Comparison of ENCODE assay signal across 10 mouse cellular contexts in the genomic region with DNA sequence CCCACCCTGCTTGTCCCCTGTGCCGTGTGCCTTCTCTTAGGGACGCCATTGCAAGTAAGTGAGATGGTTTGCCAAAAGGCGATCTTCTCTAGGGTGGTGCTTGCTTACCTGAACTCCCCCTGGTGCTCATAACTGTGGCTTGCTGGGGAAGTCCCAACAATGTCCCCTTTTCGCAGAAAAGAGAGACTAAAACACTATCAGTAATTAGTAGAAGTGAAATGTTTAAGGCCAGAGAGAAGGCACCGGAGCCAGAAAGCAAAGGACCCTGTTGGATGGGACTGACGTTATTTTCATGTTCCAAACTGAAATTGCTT. TPM values are rescaled to one million over a fixed set of nuclear protein-coding genes. Genes with fewer than 3 reads are reported as not detected.
DNase-seq lines count a peak whose midpoint lies in the region; ATAC-seq and TF ChIP-seq lines count a peak whose summit lies in the region.
"Had no signal": no experiment of that assay in that cellular context is flagged by ENCODE, and none has a peak within 500 bp of the region (broad histone marks: within the 10 kb centered on the region; RNA-seq: fewer than 3 reads in every experiment).

No protein-coding gene starts in this region.

- ATAC-seq in kidney, postnatal 0 days (replicated peaks; ENCODE audit: low FRiP score, low read depth), result peak; percentile 73
- no peak for ATAC-seq in embryonic facial prominence, embryonic 14.5 days (ENCODE audit: low read depth)
- ATAC-seq in hindbrain, embryonic 16.5 days, result no peak
- no peak for ATAC-seq in midbrain, embryonic 16.5 days

- H3K9me3 ChIP-seq in kidney, postnatal 0 days (replicated peaks; ENCODE audit: low read length), result no peaks in the 10 kb centered on the region
- no peaks in the 10 kb centered on the region for H3K9me3 ChIP-seq in embryonic facial prominence, embryonic 14.5 days (ENCODE audit: control insufficient read depth, low read length)
- H3K9me3 ChIP-seq in hindbrain, embryonic 16.5 days (ENCODE audit: control insufficient read depth, low read length), result no peaks in the 10 kb centered on the region
- H3K9me3 ChIP-seq in midbrain, embryonic 16.5 days (replicated peaks; ENCODE audit: control insufficient read depth, low read length, poor library complexity, severe bottlenecking), result no peaks in the 10 kb centered on the region

- DNase-seq in kidney, postnatal 0 days (ENCODE audit: low spot score), result peak; percentile 16
- DNase-seq in kidney, adult 18-20 months, result no peak
- DNase-seq in embryonic facial prominence, embryonic 14.5 days (ENCODE audit: low spot score), result no peak
- DNase-seq in gastrocnemius, postnatal 25 days, result no peak
- no peak for DNase-seq in cerebellum, adult 2 months
- DNase-seq in urinary bladder, postnatal 25 days (ENCODE audit: low spot score), result no peak
- DNase-seq: cerebellum, adult 8-10 months had no signal

- H3K9ac ChIP-seq in kidney, postnatal 0 days (ENCODE audit: low read depth, low read length), result no peak overlapping the region
- H3K9ac ChIP-seq in embryonic facial prominence, embryonic 14.5 days (ENCODE audit: low read depth, low read length), result no peak overlapping the region
- H3K9ac ChIP-seq in hindbrain, embryonic 16.5 days (ENCODE audit: low read depth, low read length), result peak overlapping the region; percentile 80
- peak overlapping the region; percentile 91 for H3K9ac ChIP-seq in midbrain, embryonic 16.5 days (ENCODE audit: low read depth, low read length)

- no peaks in the 10 kb centered on the region for H3K36me3 ChIP-seq in kidney, postnatal 0 days (ENCODE audit: insufficient read depth, low read length)
- no peaks in the 10 kb centered on the region for H3K36me3 ChIP-seq in embryonic facial prominence, embryonic 14.5 days (ENCODE audit: control insufficient read depth, insufficient read depth, low read length)
- H3K36me3 ChIP-seq in hindbrain, embryonic 16.5 days (ENCODE audit: control insufficient read depth, insufficient read depth, low read length), result no peaks in the 10 kb centered on the region
- no peaks in the 10 kb centered on the region for H3K36me3 ChIP-seq in midbrain, embryonic 16.5 days (ENCODE audit: control insufficient read depth, insufficient read depth, low read length)

- TF ChIP-seq CTCF in kidney, postnatal 0 days (IDR thresholded peaks at IDR 0.05; ENCODE audit: low read depth), result peak; percentile 37; the same call in 1 of the 2 replicates
- TF ChIP-seq CTCF in cerebellum, adult 2 months (IDR thresholded peaks at IDR 0.05; ENCODE audit: borderline replicate concordance, insufficient read depth, low read depth, low read length), result no peak

- H3K4me3 ChIP-seq in kidney, postnatal 0 days (replicated peaks; ENCODE audit: low read depth, low read length), result peak overlapping the region; percentile 43
- H3K4me3 ChIP-seq in embryonic facial prominence, embryonic 14.5 days (ENCODE audit: low read depth, low read length), result peak overlapping the region; percentile 54
- peak overlapping the region; percentile 71 for H3K4me3 ChIP-seq in hindbrain, embryonic 16.5 days (ENCODE audit: low read length)
- peak overlapping the region; percentile 81 for H3K4me3 ChIP-seq in midbrain, embryonic 16.5 days (ENCODE audit: low read depth, low read length)
- no peak overlapping the region for H3K4me3 ChIP-seq in cerebellum, adult 2 months (replicated peaks; ENCODE audit: insufficient read depth, low read depth, low read length)

- WGBS in kidney, postnatal 0 days, result 17% methylated on average over 6 of the region's 6 CpGs
- 20% methylated on average over 6 of the region's 6 CpGs for WGBS in embryonic facial prominence, embryonic 14.5 days
- WGBS in hindbrain, embryonic 16.5 days, result 17% methylated on average over 6 of the region's 6 CpGs
- WGBS in midbrain, embryonic 16.5 days, result 22% methylated on average over 6 of the region's 6 CpGs
- 21% methylated on average over 6 of the region's 6 CpGs for WGBS in cerebellum, adult 2 months

- no peak for TF ChIP-seq POLR2A in cerebellum, adult 2 months (IDR thresholded peaks at IDR 0.05; ENCODE audit: borderline replicate concordance, insufficient read depth, low read length)

- no peaks in the 10 kb centered on the region for H3K27me3 ChIP-seq in kidney, postnatal 0 days (ENCODE audit: insufficient read depth, low read length)
- peaks cover 36% of the 10 kb centered on the region for H3K27me3 ChIP-seq in embryonic facial prominence, embryonic 14.5 days (replicated peaks; ENCODE audit: control insufficient read depth, insufficient read depth, low read length)
- no peaks in the 10 kb centered on the region; the same call in 1 of the 2 replicates for H3K27me3 ChIP-seq in hindbrain, embryonic 16.5 days (replicated peaks; ENCODE audit: control insufficient read depth, insufficient read depth, low read length)
- H3K27me3 ChIP-seq in midbrain, embryonic 16.5 days (ENCODE audit: control insufficient read depth, insufficient read depth, low read depth, low read length), result no peaks in the 10 kb centered on the region
- no peaks in the 10 kb centered on the region for H3K27me3 ChIP-seq in cerebellum, adult 2 months (ENCODE audit: control insufficient read depth, insufficient read depth, low read length)

- H3K4me1 ChIP-seq in kidney, postnatal 0 days (replicated peaks; ENCODE audit: insufficient read depth, low read length), result no peaks in the 10 kb centered on the region
- H3K4me1 ChIP-seq in embryonic facial prominence, embryonic 14.5 days (ENCODE audit: control insufficient read depth, insufficient read depth, low read length), result no peaks in the 10 kb centered on the region
- H3K4me1 ChIP-seq in hindbrain, embryonic 16.5 days (ENCODE audit: control insufficient read depth, insufficient read depth, low read depth, low read length), result no peaks in the 10 kb centered on the region
- H3K4me1 ChIP-seq in midbrain, embryonic 16.5 days (ENCODE audit: control insufficient read depth, insufficient read depth, low read length), result peaks cover 17% of the 10 kb centered on the region; the same call in 1 of the 2 replicates
- no peaks in the 10 kb centered on the region for H3K4me1 ChIP-seq in cerebellum, adult 2 months (ENCODE audit: control insufficient read depth, insufficient read depth, low read length)

- peak overlapping the region; percentile 82 for H3K4me2 ChIP-seq in kidney, postnatal 0 days (ENCODE audit: low read length)
- peak overlapping the region; percentile 93 for H3K4me2 ChIP-seq in embryonic facial prominence, embryonic 14.5 days (ENCODE audit: low read depth, low read length)
- H3K4me2 ChIP-seq in hindbrain, embryonic 16.5 days (ENCODE audit: low read length), result peak overlapping the region; percentile 83
- peak overlapping the region; percentile 80 for H3K4me2 ChIP-seq in midbrain, embryonic 16.5 days (ENCODE audit: low read length)

- no peak overlapping the region for H3K27ac ChIP-seq in kidney, postnatal 0 days
- no peak overlapping the region for H3K27ac ChIP-seq in embryonic facial prominence, embryonic 14.5 days (replicated peaks; ENCODE audit: low read depth, low read length)
- no peak overlapping the region for H3K27ac ChIP-seq in hindbrain, embryonic 16.5 days (ENCODE audit: low read depth, low read length)
- H3K27ac ChIP-seq in midbrain, embryonic 16.5 days (ENCODE audit: low read length), result 0 out of 2 replicates have a peak overlapping the region, but pooled peaks have one; percentile 69
- H3K27ac ChIP-seq in cerebellum, adult 2 months (ENCODE audit: insufficient read depth, low read length), result no peak overlapping the region

RNA-seq across cellular contexts. Expression of gene Gabrg3, which starts 0.3 kb away (rescaled TPM):
- polyA plus RNA-seq in kidney, postnatal 0 days (2015; fragmentation: Nextera tagmentation; extraction: Ambion mirVana), result 0.42 TPM in 2 replicates
- 0.77 and 0.96 TPM in 2 replicates for polyA plus RNA-seq in embryonic facial prominence, embryonic 14.5 days (2014; fragmentation: Nextera tagmentation; extraction: Ambion mirVana)
- polyA plus RNA-seq in hindbrain, embryonic 16.5 days (2015; fragmentation: Nextera tagmentation; extraction: Ambion mirVana), result 8.8 and 10.3 TPM in 2 replicates
- polyA plus RNA-seq in midbrain, embryonic 16.5 days (2015; fragmentation: Nextera tagmentation; extraction: Ambion mirVana), result 8.3 and 8.6 TPM in 2 replicates
- total RNA-seq in gastrocnemius, postnatal 25 days (2021), result not detected
- polyA plus RNA-seq in cerebellum, adult 2 months (2012; rRNA removed), result 2.1 and 2.7 TPM in 2 replicates
- total RNA-seq: liver, adult 2 months had no signal
- polyA plus RNA-seq: liver, adult 2 months had no signal

RNA-seq across cellular contexts. Expression of gene Gabrb3, which starts 32.2 kb away (rescaled TPM):
- 0.47 and 0.50 TPM in 2 replicates for polyA plus RNA-seq in kidney, postnatal 0 days (2015; fragmentation: Nextera tagmentation; extraction: Ambion mirVana)
- polyA plus RNA-seq in embryonic facial prominence, embryonic 14.5 days (2014; fragmentation: Nextera tagmentation; extraction: Ambion mirVana), result 3.3 and 4.4 TPM in 2 replicates
- 57.6 and 64.5 TPM in 2 replicates for polyA plus RNA-seq in hindbrain, embryonic 16.5 days (2015; fragmentation: Nextera tagmentation; extraction: Ambion mirVana)
- polyA plus RNA-seq in midbrain, embryonic 16.5 days (2015; fragmentation: Nextera tagmentation; extraction: Ambion mirVana), result 64.2 and 67.4 TPM in 2 replicates
- total RNA-seq in gastrocnemius, postnatal 25 days (2021), result not detected
- 49.2 and 52.4 TPM in 2 replicates for polyA plus RNA-seq in cerebellum, adult 2 months (2012; rRNA removed)

Comparison
In these comparisons a context has a peak if more than half of its experiments do, and no peak if none do; other contexts are left out.
1. H3K9ac ChIP-seq: peak in hindbrain, embryonic 16.5 days (single experiment) and midbrain, embryonic 16.5 days (single experiment); none in kidney, postnatal 0 days (single experiment) and embryonic facial prominence, embryonic 14.5 days (single experiment).
2. Peak in every context shown above with its lines, with median percentiles within 50 percentile points of each other: H3K4me2 ChIP-seq.